Mouse (Mus musculus): ENCODE results near the gene Frat1. TPM values are rescaled to one million over a fixed set of nuclear protein-coding genes. Genes with fewer than 3 reads are reported as not detected.

Frat1 gene
- polyA plus RNA-seq, 1 experiment from 2014 or later, result 15.4 TPM

DNA sequence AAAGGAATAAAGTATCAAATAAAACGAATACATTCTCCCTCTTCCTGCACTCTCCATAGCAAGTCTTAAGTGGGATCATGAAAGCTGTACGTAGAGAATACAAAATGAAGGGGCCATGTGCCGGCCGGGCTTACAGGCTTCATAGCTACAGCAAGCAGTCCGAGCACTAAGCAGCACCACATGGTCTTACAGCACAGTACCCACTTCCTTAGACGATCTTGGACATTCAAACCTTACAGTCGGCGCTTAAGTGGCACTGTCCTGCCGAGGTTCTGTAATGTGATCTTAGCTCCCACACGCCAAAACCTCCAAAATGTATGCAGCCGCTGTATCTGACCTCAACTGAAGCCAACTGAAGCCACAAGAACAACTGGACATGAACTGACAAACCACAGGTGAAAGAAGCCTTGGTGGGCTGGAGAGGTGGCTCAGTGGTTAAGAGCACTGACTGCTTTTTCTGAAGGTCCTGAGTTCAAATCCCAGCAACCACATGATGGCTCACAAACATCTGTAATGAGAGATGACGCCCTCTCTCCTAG lies 32.9 kb upstream of the Frat1 start:
- no peaks in the 10 kb centered on the region for H3K9me3 ChIP-seq (ENCODE audit: control insufficient read depth, low read length)
- DNase-seq (ENCODE audit: low spot score), result no peak
- H3K4me3 ChIP-seq (ENCODE audit: low read depth, low read length), result no peak overlapping the region
- H3K9ac ChIP-seq (ENCODE audit: low read length), result no peak overlapping the region
- H3K36me3 ChIP-seq (ENCODE audit: control insufficient read depth, insufficient read depth, low read length), result 0 out of 2 replicates have a peak, but pooled peaks cover 2% of the 10 kb centered on the region
- H3K4me2 ChIP-seq (ENCODE audit: low read length), result no peak overlapping the region
- WGBS, result 81% methylated on average over 12 of the region's 12 CpGs
- H3K27me3 ChIP-seq (replicated peaks; ENCODE audit: control insufficient read depth, insufficient read depth, low read length), result no peaks in the 10 kb centered on the region
- H3K27ac ChIP-seq (ENCODE audit: low read depth), result no peak overlapping the region
- H3K4me1 ChIP-seq (replicated peaks; ENCODE audit: control insufficient read depth, insufficient read depth, low read length), result peaks cover 12% of the 10 kb centered on the region
- ATAC-seq (replicated peaks; ENCODE audit: low FRiP score, low TSS enrichment, low read depth), result no peak

DNA sequence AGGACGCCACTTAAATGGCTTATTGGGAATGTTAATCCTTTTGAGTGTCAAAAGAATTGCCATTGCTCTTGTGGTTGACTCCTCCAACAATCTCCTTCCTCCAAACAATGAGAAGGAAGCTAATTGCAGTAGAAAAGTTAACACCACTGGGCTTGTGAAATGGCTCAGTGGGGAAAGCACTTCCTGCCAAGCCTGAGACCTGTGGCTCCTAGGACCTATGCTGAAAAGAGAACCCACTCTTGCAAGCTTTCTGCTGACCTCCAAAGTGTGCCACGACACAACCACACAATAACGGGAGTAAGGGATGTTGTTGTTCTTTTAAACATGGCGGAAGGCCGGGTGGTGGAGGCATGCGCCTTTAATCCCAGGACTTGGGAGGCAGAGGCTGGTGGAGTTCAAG lies 32.2 kb upstream of the Frat1 start:
- H3K27ac ChIP-seq (ENCODE audit: low read depth), result no peak overlapping the region
- H3K27me3 ChIP-seq (replicated peaks; ENCODE audit: control insufficient read depth, insufficient read depth, low read length), result no peaks in the 10 kb centered on the region
- no peaks in the 10 kb centered on the region for H3K36me3 ChIP-seq (ENCODE audit: control insufficient read depth, insufficient read depth, low read length)
- H3K4me3 ChIP-seq (ENCODE audit: low read depth, low read length), result no peak overlapping the region
- 90% methylated on average over 6 of the region's 6 CpGs for WGBS
- no peak for DNase-seq (ENCODE audit: low spot score)
- H3K9me3 ChIP-seq (ENCODE audit: control insufficient read depth, low read length), result no peaks in the 10 kb centered on the region
- no peak overlapping the region for H3K4me2 ChIP-seq (ENCODE audit: low read length)
- ATAC-seq (replicated peaks; ENCODE audit: low FRiP score, low TSS enrichment, low read depth), result no peak
- peaks cover 12% of the 10 kb centered on the region for H3K4me1 ChIP-seq (replicated peaks; ENCODE audit: control insufficient read depth, insufficient read depth, low read length)
- no peak overlapping the region for H3K9ac ChIP-seq (ENCODE audit: low read length)

GRCm38 (mm10) chr19:41800451-41800850 lies 29.3 kb upstream of the Frat1 start:
- H3K4me3 ChIP-seq (ENCODE audit: low read depth, low read length), result peak overlapping the region; percentile 95; the same call in 1 of the 2 replicates
- H3K36me3 ChIP-seq (ENCODE audit: control insufficient read depth, insufficient read depth, low read length), result no peaks in the 10 kb centered on the region
- no peak overlapping the region for H3K9ac ChIP-seq (ENCODE audit: low read length)
- H3K27me3 ChIP-seq (replicated peaks; ENCODE audit: control insufficient read depth, insufficient read depth, low read length), result no peaks in the 10 kb centered on the region
- H3K27ac ChIP-seq (ENCODE audit: low read depth), result no peak overlapping the region
- no peak for DNase-seq (ENCODE audit: low spot score)
- peak overlapping the region; percentile 88 for H3K4me2 ChIP-seq (ENCODE audit: low read length)
- peaks cover 12% of the 10 kb centered on the region for H3K4me1 ChIP-seq (replicated peaks; ENCODE audit: control insufficient read depth, insufficient read depth, low read length)
- 54% methylated on average over 6 of the region's 6 CpGs for whole genome bisulfite sequencing
- no peak for ATAC-seq (replicated peaks; ENCODE audit: low FRiP score, low TSS enrichment, low read depth)
- H3K9me3 ChIP-seq (ENCODE audit: control insufficient read depth, low read length), result no peaks in the 10 kb centered on the region

DNA sequence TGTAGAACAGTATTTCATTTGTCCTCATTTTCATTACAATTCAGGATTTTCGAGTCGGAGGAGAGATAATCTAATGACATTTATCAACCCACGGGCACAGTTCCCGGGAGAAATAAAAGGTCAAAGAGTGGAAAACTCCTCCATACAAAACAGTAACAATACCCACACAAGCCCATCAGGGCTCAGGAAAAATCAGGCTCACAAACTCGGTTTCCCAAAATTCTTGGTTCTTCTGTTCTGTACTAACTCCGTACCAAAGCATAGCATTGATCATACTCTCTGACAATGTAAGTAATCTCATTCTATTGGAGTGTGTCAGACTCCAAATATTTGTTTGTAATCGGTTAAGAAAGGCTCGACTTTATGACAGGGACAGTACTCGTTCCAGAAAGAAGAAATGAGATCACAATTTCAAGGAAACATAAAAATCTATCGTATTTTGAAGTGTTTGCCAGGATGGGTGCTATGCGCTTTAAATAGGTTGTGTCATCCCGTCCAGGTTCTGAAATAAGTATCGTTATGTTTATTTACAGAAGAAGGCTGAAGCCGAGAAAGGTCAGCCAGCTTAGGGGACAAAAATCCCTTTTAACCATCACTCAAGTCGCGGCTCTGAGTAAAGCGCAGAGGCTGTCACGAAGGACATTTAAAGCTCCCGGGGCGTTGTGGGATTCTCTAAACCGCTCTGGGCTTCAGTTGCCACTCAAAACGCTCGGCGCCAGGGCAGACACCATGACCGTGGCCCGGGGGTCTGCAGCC lies 28.6 kb upstream of the Frat1 start:
- DNase-seq (ENCODE audit: low spot score) (no peak), ATAC-seq (replicated peaks; ENCODE audit: low FRiP score, low TSS enrichment, low read depth) (no peak)
- H3K36me3 ChIP-seq (ENCODE audit: control insufficient read depth, insufficient read depth, low read length), result no peaks in the 10 kb centered on the region
- peak overlapping the region; percentile 86 for H3K9ac ChIP-seq (ENCODE audit: low read length)
- peak overlapping the region; percentile 95 for H3K4me3 ChIP-seq (ENCODE audit: low read depth, low read length)
- 5% methylated on average over 26 of the region's 26 CpGs for WGBS
- no peaks in the 10 kb centered on the region for H3K9me3 ChIP-seq (ENCODE audit: control insufficient read depth, low read length)
- peaks cover 12% of the 10 kb centered on the region for H3K4me1 ChIP-seq (replicated peaks; ENCODE audit: control insufficient read depth, insufficient read depth, low read length)
- H3K27me3 ChIP-seq (replicated peaks; ENCODE audit: control insufficient read depth, insufficient read depth, low read length), result no peaks in the 10 kb centered on the region
- H3K4me2 ChIP-seq (ENCODE audit: low read length), result peak overlapping the region; percentile 88
- peak overlapping the region; percentile 52; the same call in 1 of the 2 replicates for H3K27ac ChIP-seq (ENCODE audit: low read depth)

GRCm38 (mm10) chr19:41801742-41802369 lies 27.9 kb upstream of the Frat1 start, which contains the start of gene Arhgap19:
Gene Arhgap19, minus strand, starts transcription at chr19:41802047.
- Histone ChIP-seq H3K9ac (ENCODE audit: low read length) (peak within 1 kb of the TSS; percentile 86), H3K36me3 (ENCODE audit: control insufficient read depth, insufficient read depth, low read length) (no peaks in the 10 kb centered on the region), H3K9me3 (ENCODE audit: control insufficient read depth, low read length) (no peaks in the 10 kb centered on the region), H3K4me2 (ENCODE audit: low read length) (peak within 1 kb of the TSS; percentile 88), H3K27me3 (replicated peaks; ENCODE audit: control insufficient read depth, insufficient read depth, low read length) (no peaks in the 10 kb centered on the region), H3K4me3 (ENCODE audit: low read depth, low read length) (peak within 1 kb of the TSS; percentile 95), H3K4me1 (replicated peaks; ENCODE audit: control insufficient read depth, insufficient read depth, low read length) (peaks cover 11% of the 10 kb centered on the region), H3K27ac (ENCODE audit: low read depth) (peak within 1 kb of the TSS; percentile 52; the same call in 1 of the 2 replicates)
- ATAC-seq (replicated peaks; ENCODE audit: low FRiP score, low TSS enrichment, low read depth) (peak; percentile 98), DNase-seq (ENCODE audit: low spot score) (peak; percentile 86)
- WGBS, result under 1% methylated on average over 48 of the region's 48 CpGs

DNA sequence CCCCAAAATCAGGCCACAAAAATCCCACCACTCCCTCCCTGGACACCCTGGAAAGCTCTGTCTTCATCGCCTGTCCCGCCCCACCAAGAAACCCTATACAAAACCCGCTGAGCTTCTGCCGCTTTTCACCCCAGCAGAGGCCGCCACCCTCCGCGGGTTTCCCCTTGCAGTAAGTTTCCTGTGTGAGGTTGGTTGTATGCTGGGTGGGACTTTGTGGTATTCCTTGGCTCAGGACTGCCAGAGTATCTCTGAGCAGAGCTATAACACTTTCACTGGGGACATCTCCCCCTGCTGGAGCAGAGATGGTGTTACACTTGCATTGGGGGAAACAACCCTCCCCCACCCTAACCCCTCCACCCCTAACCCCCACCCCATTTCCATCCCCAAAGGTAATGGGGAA lies 26.4 kb upstream of the Frat1 start:
- 35% methylated on average over 7 of the region's 7 CpGs for WGBS
- Histone ChIP-seq H3K27me3 (replicated peaks; ENCODE audit: control insufficient read depth, insufficient read depth, low read length) (no peaks in the 10 kb centered on the region), H3K36me3 (ENCODE audit: control insufficient read depth, insufficient read depth, low read length) (no peaks in the 10 kb centered on the region), H3K9me3 (ENCODE audit: control insufficient read depth, low read length) (no peaks in the 10 kb centered on the region), H3K27ac (ENCODE audit: low read depth) (no peak overlapping the region), H3K9ac (ENCODE audit: low read length) (no peak overlapping the region), H3K4me2 (ENCODE audit: low read length) (no peak overlapping the region), H3K4me1 (replicated peaks; ENCODE audit: control insufficient read depth, insufficient read depth, low read length) (peaks cover 9% of the 10 kb centered on the region), H3K4me3 (ENCODE audit: low read depth, low read length) (no peak overlapping the region)
- ATAC-seq (replicated peaks; ENCODE audit: low FRiP score, low TSS enrichment, low read depth) (no peak), DNase-seq (ENCODE audit: low spot score) (no peak)

- H3K27me3 ChIP-seq (replicated peaks; ENCODE audit: control insufficient read depth, insufficient read depth, low read length), result no peaks in the 10 kb centered on the region
- DNase-seq (ENCODE audit: low spot score) (no peak), ATAC-seq (replicated peaks; ENCODE audit: low FRiP score, low TSS enrichment, low read depth) (no peak)
- 90% methylated on average over 4 of the region's 4 CpGs for WGBS
- H3K9ac ChIP-seq (ENCODE audit: low read length), result no peak overlapping the region
- H3K27ac ChIP-seq (ENCODE audit: low read depth), result no peak overlapping the region
- no peaks in the 10 kb centered on the region for H3K9me3 ChIP-seq (ENCODE audit: control insufficient read depth, low read length)
- H3K4me1 ChIP-seq (replicated peaks; ENCODE audit: control insufficient read depth, insufficient read depth, low read length), result peaks cover 2% of the 10 kb centered on the region
- H3K36me3 ChIP-seq (ENCODE audit: control insufficient read depth, insufficient read depth, low read length), result no peaks in the 10 kb centered on the region
- no peak overlapping the region for H3K4me2 ChIP-seq (ENCODE audit: low read length)
- no peak overlapping the region for H3K4me3 ChIP-seq (ENCODE audit: low read depth, low read length)
These were observed 23.9 kb upstream of the Frat1 start for GRCm38 (mm10) chr19:41805831-41806230.

DNA sequence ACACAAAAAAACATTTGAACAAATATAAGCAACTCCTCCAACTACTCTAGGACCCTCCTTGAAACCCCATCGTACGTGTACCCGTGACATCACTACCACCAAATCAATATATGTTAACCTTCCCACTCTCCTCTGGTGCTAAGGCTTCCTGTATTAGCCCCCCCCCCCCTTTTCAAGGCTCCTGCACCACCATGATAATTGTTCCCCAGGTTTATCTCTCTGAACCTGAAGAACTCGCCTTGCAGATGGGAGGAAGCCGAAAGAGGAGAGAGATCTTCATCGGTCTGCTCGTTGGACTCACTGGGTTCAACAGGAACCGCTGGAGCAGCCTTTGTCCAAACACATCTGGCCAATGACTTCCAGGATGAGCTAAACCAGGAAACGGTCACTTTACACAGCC lies 22.3 kb upstream of the Frat1 start:
- 80% methylated on average over 9 of the region's 9 CpGs for WGBS
- DNase-seq (ENCODE audit: low spot score) (no peak), ATAC-seq (replicated peaks; ENCODE audit: low FRiP score, low TSS enrichment, low read depth) (no peak)
- Histone ChIP-seq H3K4me1 (replicated peaks; ENCODE audit: control insufficient read depth, insufficient read depth, low read length) (no peaks in the 10 kb centered on the region), H3K9ac (ENCODE audit: low read length) (no peak overlapping the region), H3K4me2 (ENCODE audit: low read length) (no peak overlapping the region), H3K27ac (ENCODE audit: low read depth) (no peak overlapping the region), H3K9me3 (ENCODE audit: control insufficient read depth, low read length) (no peaks in the 10 kb centered on the region), H3K4me3 (ENCODE audit: low read depth, low read length) (no peak overlapping the region), H3K36me3 (ENCODE audit: control insufficient read depth, insufficient read depth, low read length) (no peaks in the 10 kb centered on the region), H3K27me3 (replicated peaks; ENCODE audit: control insufficient read depth, insufficient read depth, low read length) (no peaks in the 10 kb centered on the region)
